8 mouse cellular contexts compared by ENCODE assay signal in genomic region chr7:142097776-142098175, GRCm38 (mm10). TPM values are rescaled to one million over a fixed set of nuclear protein-coding genes. Genes with fewer than 3 reads are reported as not detected.
DNase-seq lines count a peak whose midpoint lies in the region; ATAC-seq lines count a peak whose summit lies in the region.

No protein-coding gene starts in this region.

- DNase-seq in left cerebral cortex, adult 11 months (ENCODE audit: low spot score) = peak; percentile 75
- no peak for DNase-seq in left cerebral cortex, adult 8-10 months (ENCODE audit: low spot score in 2 of 2)
- DNase-seq in gastrocnemius, postnatal 10 days = peak; percentile 83
- DNase-seq in limb, embryonic 11.5 days (ENCODE audit: low spot score) = peak; percentile 86
- DNase-seq in spleen, adult 18-20 months = peak; percentile 43 to 73

- H3K9me3 ChIP-seq in intestine, embryonic 16.5 days (ENCODE audit: control insufficient read depth, low read length) = no peaks in the 10 kb centered on the region
- H3K9me3 ChIP-seq in limb, embryonic 11.5 days (ENCODE audit: control insufficient read depth, low read length) = no peaks in the 10 kb centered on the region
- no peaks in the 10 kb centered on the region for H3K9me3 ChIP-seq in midbrain, embryonic 15.5 days

- peaks cover 27% of the 10 kb centered on the region for H3K27me3 ChIP-seq in intestine, embryonic 16.5 days (replicated peaks; ENCODE audit: control insufficient read depth, insufficient read depth, low read length)
- H3K27me3 ChIP-seq in limb, embryonic 11.5 days (ENCODE audit: control insufficient read depth, insufficient read depth, low read length) = peaks cover 54% of the 10 kb centered on the region
- H3K27me3 ChIP-seq in midbrain, embryonic 15.5 days (replicated peaks) = no peaks in the 10 kb centered on the region

- no peaks in the 10 kb centered on the region for H3K36me3 ChIP-seq in intestine, embryonic 16.5 days (ENCODE audit: control insufficient read depth, insufficient read depth, low read length)
- no peaks in the 10 kb centered on the region for H3K36me3 ChIP-seq in limb, embryonic 11.5 days (ENCODE audit: control insufficient read depth, insufficient read depth, low read length)
- H3K36me3 ChIP-seq in midbrain, embryonic 15.5 days (replicated peaks) = no peaks in the 10 kb centered on the region

- no peak overlapping the region for H3K4me3 ChIP-seq in intestine, embryonic 16.5 days (ENCODE audit: low read length)
- H3K4me3 ChIP-seq in limb, embryonic 11.5 days (ENCODE audit: low read depth, low read length) = no peak overlapping the region
- H3K4me3 ChIP-seq in midbrain, embryonic 15.5 days = no peak overlapping the region

- 12% methylated on average over 9 of the region's 9 CpGs for WGBS in intestine, embryonic 16.5 days
- 13% methylated on average over 9 of the region's 9 CpGs for WGBS in limb, embryonic 11.5 days
- WGBS in midbrain, embryonic 15.5 days = 9% methylated on average over 9 of the region's 9 CpGs

- peaks cover 10% of the 10 kb centered on the region for H3K4me1 ChIP-seq in intestine, embryonic 16.5 days (ENCODE audit: control insufficient read depth, insufficient read depth, low read length)
- H3K4me1 ChIP-seq in limb, embryonic 11.5 days (ENCODE audit: control insufficient read depth, insufficient read depth, low read length) = peaks cover 10% of the 10 kb centered on the region
- H3K4me1 ChIP-seq in midbrain, embryonic 15.5 days = peaks cover 28% of the 10 kb centered on the region

- no peak overlapping the region for H3K4me2 ChIP-seq in intestine, embryonic 16.5 days (ENCODE audit: low read depth, low read length)
- no peak overlapping the region for H3K4me2 ChIP-seq in limb, embryonic 11.5 days (ENCODE audit: low read depth, severe bottlenecking)
- peak overlapping the region; percentile 18; the same call in 1 of the 2 replicates for H3K4me2 ChIP-seq in midbrain, embryonic 15.5 days

- H3K27ac ChIP-seq in intestine, embryonic 16.5 days (ENCODE audit: low read length) = no peak overlapping the region
- H3K27ac ChIP-seq in limb, embryonic 11.5 days (replicated peaks; ENCODE audit: low read depth, low read length) = no peak overlapping the region
- no peak overlapping the region for H3K27ac ChIP-seq in midbrain, embryonic 15.5 days

- no peak overlapping the region for H3K9ac ChIP-seq in intestine, embryonic 16.5 days (ENCODE audit: low read depth, low read length)
- H3K9ac ChIP-seq in limb, embryonic 11.5 days (ENCODE audit: low read length) = no peak overlapping the region
- no peak overlapping the region for H3K9ac ChIP-seq in midbrain, embryonic 15.5 days

- peak; percentile 86 for ATAC-seq in common myeloid progenitor, adult 5-6 weeks (replicated peaks; ENCODE audit: low read depth, poor library complexity, severe bottlenecking)
- peak; percentile 55 for ATAC-seq in intestine, embryonic 16.5 days
- ATAC-seq in limb, embryonic 11.5 days (ENCODE audit: insufficient number of reproducible peaks, low FRiP score, low TSS enrichment, low read depth) = peak; percentile 53; the same call in 1 of the 2 replicates
- peak; percentile 58 for ATAC-seq in midbrain, embryonic 15.5 days (replicated peaks)

RNA-seq across cellular contexts. Expression of gene Dusp8, which starts 2.1 kb away (rescaled TPM):
- 100 to 1,000 TPM; 127 to 151 (median 133) TPM for total RNA-seq in left cerebral cortex, adult 8-10 months (2022)
- under 0.01 TPM in 1 of 2 replicates, not detected in the other for total RNA-seq in common myeloid progenitor, adult 5-6 weeks (2017)
- total RNA-seq in gastrocnemius, postnatal 10 days (2021) = 10 to 100 TPM; 16.8 to 17.3 TPM
- polyA plus RNA-seq in intestine, embryonic 16.5 days (2015; fragmentation: Nextera tagmentation; extraction: Ambion mirVana) = 4.8 and 5.6 TPM in 2 replicates
- 0.47 and 0.48 TPM in 2 replicates for polyA plus RNA-seq in limb, embryonic 11.5 days (2014; fragmentation: Nextera tagmentation; extraction: Ambion mirVana)
- polyA plus RNA-seq in midbrain, embryonic 15.5 days (2015; fragmentation: Nextera tagmentation; extraction: Ambion mirVana) = 134 and 135 TPM in 2 replicates

RNA-seq across cellular contexts. Expression of gene Gm45618, which starts 22.8 kb away (rescaled TPM):
- total RNA-seq in left cerebral cortex, adult 8-10 months (2022) = not detected
- not detected in 2 replicates for total RNA-seq in common myeloid progenitor, adult 5-6 weeks (2017)
- total RNA-seq in gastrocnemius, postnatal 10 days (2021) = not detected
- polyA plus RNA-seq in intestine, embryonic 16.5 days (2015; fragmentation: Nextera tagmentation; extraction: Ambion mirVana) = not detected in 2 replicates
- polyA plus RNA-seq in limb, embryonic 11.5 days (2014; fragmentation: Nextera tagmentation; extraction: Ambion mirVana) = not detected in 2 replicates
- polyA plus RNA-seq in midbrain, embryonic 15.5 days (2015; fragmentation: Nextera tagmentation; extraction: Ambion mirVana) = 0.36 and 0.65 TPM in 2 replicates

RNA-seq across cellular contexts. Expression of gene Mob2, which starts 36.9 kb away (rescaled TPM):
- total RNA-seq in left cerebral cortex, adult 8-10 months (2022) = 10 to 100 TPM; 32.6 to 34.9 (median 33.7) TPM
- total RNA-seq in common myeloid progenitor, adult 5-6 weeks (2017) = 41.2 and 45.7 TPM in 2 replicates
- total RNA-seq in gastrocnemius, postnatal 10 days (2021) = 10 to 100 TPM; 30.1 to 36.7 TPM
- 57.8 and 64.4 TPM in 2 replicates for polyA plus RNA-seq in intestine, embryonic 16.5 days (2015; fragmentation: Nextera tagmentation; extraction: Ambion mirVana)
- 57.6 and 62.7 TPM in 2 replicates for polyA plus RNA-seq in limb, embryonic 11.5 days (2014; fragmentation: Nextera tagmentation; extraction: Ambion mirVana)
- 53.9 and 57.8 TPM in 2 replicates for polyA plus RNA-seq in midbrain, embryonic 15.5 days (2015; fragmentation: Nextera tagmentation; extraction: Ambion mirVana)

RNA-seq across cellular contexts. Expression of gene Gm39115, which starts 38.1 kb away (rescaled TPM):
- not detected for total RNA-seq in left cerebral cortex, adult 8-10 months (2022)
- total RNA-seq in common myeloid progenitor, adult 5-6 weeks (2017) = not detected in 2 replicates
- total RNA-seq in gastrocnemius, postnatal 10 days (2021) = not detected
- not detected in 2 replicates for polyA plus RNA-seq in intestine, embryonic 16.5 days (2015; fragmentation: Nextera tagmentation; extraction: Ambion mirVana)
- not detected in 2 replicates for polyA plus RNA-seq in limb, embryonic 11.5 days (2014; fragmentation: Nextera tagmentation; extraction: Ambion mirVana)
- polyA plus RNA-seq in midbrain, embryonic 15.5 days (2015; fragmentation: Nextera tagmentation; extraction: Ambion mirVana) = not detected in 2 replicates

RNA-seq across cellular contexts. Expression of gene Gm45337, which starts 46.6 kb away (rescaled TPM):
- not detected for total RNA-seq in left cerebral cortex, adult 8-10 months (2022)
- not detected in 2 replicates for total RNA-seq in common myeloid progenitor, adult 5-6 weeks (2017)
- total RNA-seq in gastrocnemius, postnatal 10 days (2021) = not detected
- polyA plus RNA-seq in intestine, embryonic 16.5 days (2015; fragmentation: Nextera tagmentation; extraction: Ambion mirVana) = not detected in 2 replicates
- not detected in 2 replicates for polyA plus RNA-seq in limb, embryonic 11.5 days (2014; fragmentation: Nextera tagmentation; extraction: Ambion mirVana)
- not detected in 2 replicates for polyA plus RNA-seq in midbrain, embryonic 15.5 days (2015; fragmentation: Nextera tagmentation; extraction: Ambion mirVana)

Comparison
In these comparisons a context has a peak if more than half of its experiments do, and no peak if none do; other contexts are left out.
1. DNase-seq: peak in left cerebral cortex, adult 11 months (single experiment), gastrocnemius, postnatal 10 days (single experiment), limb, embryonic 11.5 days (single experiment) and spleen, adult 18-20 months (2 of 2); none in left cerebral cortex, adult 8-10 months (0 of 2).
2. RNA of gene Dusp8, which starts 2.1 kb away (total RNA-seq): 127 to 151 TPM in left cerebral cortex, adult 8-10 months and 16.8 to 17.3 TPM in gastrocnemius, postnatal 10 days; under 0.01 TPM in common myeloid progenitor, adult 5-6 weeks; every median in the first group is over 10 times any median in the second.
3. Peak in every context shown above with its lines, with median percentiles within 50 percentile points of each other: ATAC-seq.